Mouse (Mus musculus) midbrain, embryonic 13.5 days (tissue): ENCODE measurements around the gene Gm36028. TPM values are rescaled to one million over a fixed set of nuclear protein-coding genes. Genes with fewer than 3 reads are reported as not detected.

Source experiments
- ATAC-seq: fragments of 200-750 bp; cut with Nextera tagmentation; 2 replicates; pipeline ENCODE4 v1.8.0; 2017; ENCODE audit warnings: mild to moderate bottlenecking, moderate TSS enrichment, moderate library complexity
- H3K27ac ChIP-seq: fragments of 300-500 bp; sonication (generic); 2 replicates; pipeline ENCODE4 v1.5.1; 2015; ENCODE audit warnings: inconsistent platforms, mild to moderate bottlenecking, moderate library complexity
- H3K27me3 ChIP-seq: fragments of 300-500 bp; sonication (generic); 2 replicates; pipeline ENCODE4 v1.6.1; 2015; ENCODE audit warnings: mild to moderate bottlenecking, inconsistent platforms
- H3K36me3 ChIP-seq: fragments of 300-500 bp; sonication (generic); 2 replicates; pipeline ENCODE4 v1.6.1; 2015; ENCODE audit warnings: mild to moderate bottlenecking, inconsistent platforms
- H3K4me1 ChIP-seq: fragments of 300-500 bp; sonication (generic); replicated peaks from 2 replicates; pipeline ENCODE4 v1.6.1; 2015; ENCODE audit warnings: inconsistent platforms
- H3K4me2 ChIP-seq: fragments of 300-500 bp; sonication (generic); replicated peaks from 2 replicates; pipeline ENCODE4 v1.6.1; 2015; ENCODE audit warnings: moderate library complexity, mild to moderate bottlenecking, inconsistent platforms
- H3K4me3 ChIP-seq: fragments of 300-500 bp; sonication (generic); replicated peaks from 2 replicates; pipeline ENCODE4 v1.5.1; 2015; ENCODE audit warnings: mild to moderate bottlenecking, inconsistent platforms
- H3K9ac ChIP-seq: fragments of 300-500 bp; sonication (generic); replicated peaks from 2 replicates; pipeline ENCODE4 v1.6.1; 2015; ENCODE audit warnings: mild to moderate bottlenecking, inconsistent platforms
- H3K9me3 ChIP-seq: fragments of 300-500 bp; sonication (generic); 2 replicates; pipeline ENCODE4 v1.6.1; 2016; ENCODE audit warnings: mild to moderate bottlenecking, inconsistent platforms
- WGBS: fragments of 180-500 bp; shearing (Covaris S2); methylation state at CpG from one replicate; pipeline ENCODE4 v1.1.7; 2015; 5-methylcytosine and 5-hydroxymethylcytosine counted together
- polyA plus RNA-seq: library from polyadenylated mRNA; unstranded; fragments of >200 nt; fragmentation: Nextera tagmentation; extraction: Ambion mirVana; gene quantifications from 2 replicates; pipeline ENCODE4 v1.2.1, GENCODE M21; 2015

The Gm36028 gene
- polyA plus RNA-seq, 1 experiment from 2014 or later = 0.19 TPM

DNA sequence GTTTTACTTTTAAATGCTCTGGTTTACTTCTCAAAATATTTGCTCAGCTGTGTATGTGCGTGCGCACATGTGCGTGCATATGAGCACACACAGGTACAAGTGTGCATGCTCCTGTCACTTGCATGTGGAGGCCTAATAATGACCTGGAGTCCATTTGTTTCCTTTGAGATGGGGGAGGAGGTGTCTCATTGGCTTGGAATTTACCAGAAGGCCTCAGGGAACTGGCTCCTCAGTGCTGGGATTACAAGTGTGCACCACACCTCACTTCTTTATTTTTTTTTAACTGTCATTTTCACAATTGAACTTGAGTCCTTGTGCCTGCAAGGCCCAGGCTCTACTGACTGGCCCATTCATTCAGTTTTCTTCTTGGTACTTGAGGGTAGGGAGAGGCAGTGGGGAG is 16.5 kb upstream of the Gm36028 start:
- WGBS = 98% methylated on average over 3 of the region's 3 CpGs
- Histone ChIP-seq H3K27ac (no peak overlapping the region), H3K27me3 (no peaks in the 10 kb centered on the region), H3K4me1 (peaks cover 15% of the 10 kb centered on the region), H3K4me3 (no peak overlapping the region), H3K9ac (no peak overlapping the region), H3K36me3 (peaks cover 47% of the 10 kb centered on the region), H3K9me3 (no peaks in the 10 kb centered on the region), H3K4me2 (no peak overlapping the region)
- ATAC-seq = no peak

DNA sequence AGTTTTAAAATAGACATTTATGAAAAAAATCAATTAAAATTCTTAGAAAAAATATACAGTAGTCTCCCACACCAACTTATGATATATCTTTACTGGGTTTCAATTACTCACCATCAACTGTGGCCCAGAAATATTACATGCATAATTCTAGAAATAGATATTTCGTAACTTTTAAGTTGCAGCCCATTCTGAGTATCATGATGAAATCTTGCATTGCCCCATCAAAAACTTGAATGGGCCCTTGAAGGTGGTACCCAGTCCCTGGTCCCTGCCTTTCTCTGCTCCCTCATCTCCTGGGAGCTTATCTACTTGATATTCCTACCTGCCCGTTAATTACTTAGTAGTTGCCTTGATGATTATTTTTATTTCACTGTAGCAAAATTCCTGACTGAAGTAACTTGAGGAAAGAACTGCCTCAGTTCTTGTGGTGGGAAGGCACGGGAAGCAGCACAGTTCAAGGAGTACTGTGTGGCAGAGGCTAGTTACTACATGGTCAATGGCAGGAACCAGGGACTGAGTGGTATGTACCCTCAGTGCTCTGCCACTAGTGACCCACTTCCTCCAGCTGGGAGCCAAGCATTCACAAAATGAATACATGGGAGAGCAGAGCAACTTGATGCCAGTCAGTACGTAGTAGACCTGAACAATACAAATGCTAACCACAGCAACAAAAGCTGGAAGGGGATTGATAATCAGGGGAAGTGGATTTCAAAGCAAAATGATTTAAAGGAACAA is 13.7 kb upstream of the Gm36028 start:
- H3K27ac ChIP-seq = no peak overlapping the region
- no peak for ATAC-seq
- WGBS = 83% methylated on average over 4 of the region's 4 CpGs

DNA sequence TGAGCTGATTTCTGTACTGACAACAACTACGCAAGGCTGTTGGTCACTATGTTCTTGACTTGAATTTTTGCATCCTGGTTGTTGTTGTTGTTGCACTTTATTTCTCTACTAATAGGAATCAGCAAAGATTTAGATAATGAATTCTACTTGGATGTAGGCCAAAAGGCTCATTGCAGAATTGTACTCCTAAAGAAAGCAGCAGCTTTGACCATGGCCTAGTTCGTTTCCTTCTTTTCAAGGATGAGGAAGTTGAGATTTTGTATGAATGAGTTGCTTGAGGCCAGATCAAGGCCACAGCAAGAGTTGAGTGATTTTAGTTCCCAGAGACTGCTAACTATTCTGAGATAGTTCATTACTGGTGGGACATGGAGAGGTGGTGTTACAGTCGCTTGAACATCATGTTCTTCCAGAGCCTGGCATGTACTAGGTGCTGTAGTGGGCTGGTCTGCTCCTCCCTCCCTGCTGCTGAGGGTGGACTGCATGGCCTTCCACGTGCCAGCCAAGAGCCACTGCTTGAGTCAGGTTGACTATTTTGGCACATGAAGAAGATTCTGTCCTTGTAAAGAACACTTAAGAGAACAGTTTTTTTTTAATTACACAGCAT is 10.3 kb upstream of the Gm36028 start:
- H3K27me3 ChIP-seq = no peaks in the 10 kb centered on the region

More for the DNA sequence above, 13.7 kb upstream of the Gm36028 start:
- Histone ChIP-seq H3K9ac (no peak overlapping the region), H3K4me2 (no peak overlapping the region), H3K27me3 (no peaks in the 10 kb centered on the region), H3K36me3 (peaks cover 26% of the 10 kb centered on the region), H3K4me1 (peaks cover 35% of the 10 kb centered on the region), H3K4me3 (no peak overlapping the region), H3K9me3 (no peaks in the 10 kb centered on the region)

DNA sequence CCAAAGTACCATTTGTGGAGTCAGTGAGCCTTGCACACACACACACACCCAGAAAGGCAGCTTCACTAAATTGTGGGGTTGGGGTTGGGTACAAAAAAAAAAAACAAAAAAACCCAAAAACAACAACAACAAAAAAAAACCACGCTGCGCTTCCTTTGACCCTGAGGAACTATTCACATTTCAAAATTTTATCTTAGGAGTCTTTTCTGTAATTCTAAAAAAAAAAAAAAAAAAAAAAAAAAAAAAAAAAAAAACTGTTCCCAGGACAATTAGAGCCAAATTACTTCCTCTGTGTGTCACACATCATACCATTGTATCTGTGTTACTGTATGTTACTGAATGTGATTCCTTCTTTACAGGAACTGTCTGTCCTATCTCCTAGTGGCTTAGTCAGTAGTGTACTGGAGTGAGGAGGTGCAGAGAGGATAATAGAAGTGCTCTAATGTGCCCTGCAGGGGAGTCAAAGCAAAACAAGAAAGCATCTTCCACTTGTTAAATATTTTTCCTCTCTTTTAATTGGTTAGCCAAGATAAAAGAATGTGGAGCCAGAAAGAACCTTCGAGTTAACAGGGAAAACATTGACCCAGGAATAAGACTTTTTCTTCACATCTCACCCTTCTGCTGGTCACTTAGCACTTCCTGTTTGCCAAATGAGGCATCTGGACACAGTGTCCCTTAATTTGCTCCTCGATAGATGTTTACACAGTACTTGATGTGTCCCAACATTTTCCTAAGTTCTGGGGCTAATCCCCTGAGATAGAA is 8.7 kb upstream of the Gm36028 start:
- H3K4me3 ChIP-seq = peak overlapping the region; percentile 98
- peak overlapping the region; percentile 100 for H3K27ac ChIP-seq
- H3K9me3 ChIP-seq = no peaks in the 10 kb centered on the region
- no peaks in the 10 kb centered on the region for H3K27me3 ChIP-seq
- H3K4me2 ChIP-seq = peak overlapping the region; percentile 75
- no peak for ATAC-seq
- no peaks in the 10 kb centered on the region; the same call in 1 of the 2 replicates for H3K36me3 ChIP-seq
- H3K4me1 ChIP-seq = peaks cover 33% of the 10 kb centered on the region
- 32% methylated on average over 4 of the region's 4 CpGs for WGBS
- peak overlapping the region; percentile 98 for H3K9ac ChIP-seq

More for the DNA sequence above, 10.3 kb upstream of the Gm36028 start:
- Histone ChIP-seq H3K4me3 (peak overlapping the region; percentile 6; the same call in 1 of the 2 replicates), H3K4me1 (peaks cover 36% of the 10 kb centered on the region), H3K27ac (no peak overlapping the region), H3K36me3 (no peaks in the 10 kb centered on the region; the same call in 1 of the 2 replicates), H3K4me2 (peak overlapping the region; percentile 75), H3K9ac (no peak overlapping the region), H3K9me3 (no peaks in the 10 kb centered on the region)
- 85% methylated on average over 4 of the region's 4 CpGs for WGBS
- no peak for ATAC-seq

DNA sequence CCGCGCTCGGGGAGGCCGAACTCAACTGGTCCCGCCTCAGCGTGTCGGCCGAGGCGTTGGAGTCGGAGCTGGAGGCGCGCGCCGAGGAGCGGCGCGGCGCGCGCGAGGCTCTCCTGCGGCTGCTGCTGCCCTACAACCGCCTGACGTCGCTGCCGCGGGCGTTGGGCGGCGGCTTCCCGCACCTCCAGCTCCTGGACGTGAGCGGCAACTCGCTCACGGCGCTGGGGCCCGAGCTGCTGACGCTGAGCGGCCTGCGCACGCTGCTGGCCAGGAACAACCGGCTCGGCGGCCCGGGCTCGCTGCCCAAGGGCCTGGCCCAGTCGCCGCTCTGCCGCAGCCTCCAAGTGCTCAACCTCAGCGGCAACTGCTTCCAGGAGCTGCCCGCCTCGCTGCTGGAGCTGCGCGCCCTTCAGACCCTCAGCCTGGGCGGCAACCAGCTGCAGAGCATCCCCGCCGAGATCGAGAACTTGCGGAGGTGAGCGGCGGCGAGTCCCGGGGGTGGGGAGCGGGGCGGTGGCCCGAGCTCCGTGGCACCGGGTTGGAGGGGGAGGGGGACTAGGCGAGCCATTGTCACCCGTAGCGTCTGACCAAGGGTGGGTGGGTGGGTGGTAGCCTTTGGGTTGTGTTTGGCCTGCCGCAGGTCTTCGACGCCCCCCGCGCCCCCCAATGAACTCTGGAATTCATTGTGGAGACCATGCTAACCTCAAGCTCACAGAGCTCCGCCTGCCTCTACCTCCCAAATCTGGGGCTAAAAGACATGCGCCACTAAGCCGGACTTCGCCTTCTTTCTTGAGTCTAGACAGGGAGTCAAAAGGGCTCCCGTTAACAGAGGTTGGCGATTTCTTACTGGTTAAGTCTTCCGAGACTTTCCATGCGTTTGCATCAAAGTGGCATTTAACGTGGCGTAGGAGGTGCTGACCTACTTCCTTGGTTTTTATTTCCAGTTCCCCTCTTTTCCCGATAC is 7.8 kb upstream of the Gm36028 start:
- ATAC-seq = peak; percentile 81
- peaks cover 33% of the 10 kb centered on the region for H3K4me1 ChIP-seq
- WGBS = under 1% methylated on average over 72 of the region's 87 CpGs

DNA sequence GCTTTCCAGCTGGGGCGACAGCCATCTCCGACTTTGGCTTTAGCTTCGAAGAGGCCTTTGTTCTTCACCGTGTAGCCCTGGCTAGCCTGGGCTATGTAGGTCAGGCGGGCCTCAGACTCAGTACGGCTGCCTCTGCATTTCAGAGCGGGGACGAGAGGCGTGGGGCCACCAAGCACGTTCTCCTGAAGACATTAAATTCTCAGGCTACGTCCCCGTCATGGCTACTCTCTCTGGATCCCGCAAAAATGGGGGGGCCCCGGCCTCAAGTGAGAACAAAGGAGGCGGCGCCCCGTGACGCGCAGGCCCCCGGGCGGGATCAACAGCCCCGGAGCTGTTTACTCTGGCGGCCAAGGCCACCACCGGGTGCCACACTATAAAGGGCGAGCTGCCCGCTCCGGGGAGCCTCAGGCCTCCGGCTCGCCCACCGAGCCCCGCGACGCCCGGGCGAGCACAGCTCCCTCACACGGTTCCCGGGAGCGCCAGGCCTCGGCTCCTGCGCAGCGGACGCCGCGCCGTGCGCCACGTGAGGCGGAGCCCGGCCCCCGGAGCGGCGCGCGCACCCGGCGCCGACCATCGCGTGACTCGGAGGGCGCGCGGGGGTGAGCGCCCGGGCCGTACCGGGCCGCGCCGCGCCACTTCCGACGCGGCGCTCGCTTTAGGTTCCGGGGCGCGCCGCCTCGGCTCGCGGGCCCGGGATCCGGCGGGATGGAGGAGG is 7.0 kb upstream of the Gm36028 start, which contains the start of gene Lrrc58:
Gene Lrrc58, plus strand, starts transcription at position 599 of the 715 bp plus-strand sequence.
- WGBS = under 1% methylated on average over 85 of the region's 86 CpGs
- H3K9ac ChIP-seq = peak within 1 kb of the TSS; percentile 98
- peak; percentile 96 for ATAC-seq
- H3K4me3 ChIP-seq = peak within 1 kb of the TSS; percentile 98
- peak within 1 kb of the TSS; percentile 100 for H3K27ac ChIP-seq
- peak within 1 kb of the TSS; percentile 75 for H3K4me2 ChIP-seq
- H3K27me3 ChIP-seq = no peaks in the 10 kb centered on the region
- no peaks in the 10 kb centered on the region for H3K9me3 ChIP-seq
- H3K4me1 ChIP-seq = peaks cover 30% of the 10 kb centered on the region
- H3K36me3 ChIP-seq = no peaks in the 10 kb centered on the region; the same call in 1 of the 2 replicates

More for the DNA sequence above, 7.8 kb upstream of the Gm36028 start:
- peak overlapping the region; percentile 98 for H3K9ac ChIP-seq
- H3K27me3 ChIP-seq = no peaks in the 10 kb centered on the region
- no peaks in the 10 kb centered on the region; the same call in 1 of the 2 replicates for H3K36me3 ChIP-seq
- H3K4me2 ChIP-seq = peak overlapping the region; percentile 75
- no peaks in the 10 kb centered on the region for H3K9me3 ChIP-seq
- peak overlapping the region; percentile 98 for H3K4me3 ChIP-seq
- H3K27ac ChIP-seq = peak overlapping the region; percentile 100

DNA sequence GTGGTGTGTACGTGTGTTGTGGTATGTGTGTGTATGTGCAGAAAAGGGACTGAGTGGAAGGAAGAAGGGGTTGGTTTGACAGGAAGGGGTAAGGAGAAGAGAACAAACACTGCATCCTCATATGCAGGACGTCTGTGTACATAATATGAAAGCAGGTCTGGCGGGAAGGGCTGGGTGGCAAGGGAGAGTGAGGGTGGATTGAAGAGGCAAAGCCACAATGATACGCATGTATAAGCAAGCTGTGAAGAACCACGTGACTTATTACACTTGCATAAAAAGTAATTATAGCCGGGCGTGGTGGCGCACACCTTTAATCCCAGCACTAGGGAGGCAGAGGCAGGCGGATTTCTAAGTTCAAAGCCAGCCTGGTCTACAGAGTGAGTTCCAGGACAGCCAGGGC is 4.9 kb upstream of the Gm36028 start:
- no peak for ATAC-seq
- H3K27me3 ChIP-seq = no peaks in the 10 kb centered on the region
- WGBS = 79% methylated on average over 9 of the region's 9 CpGs

DNA sequence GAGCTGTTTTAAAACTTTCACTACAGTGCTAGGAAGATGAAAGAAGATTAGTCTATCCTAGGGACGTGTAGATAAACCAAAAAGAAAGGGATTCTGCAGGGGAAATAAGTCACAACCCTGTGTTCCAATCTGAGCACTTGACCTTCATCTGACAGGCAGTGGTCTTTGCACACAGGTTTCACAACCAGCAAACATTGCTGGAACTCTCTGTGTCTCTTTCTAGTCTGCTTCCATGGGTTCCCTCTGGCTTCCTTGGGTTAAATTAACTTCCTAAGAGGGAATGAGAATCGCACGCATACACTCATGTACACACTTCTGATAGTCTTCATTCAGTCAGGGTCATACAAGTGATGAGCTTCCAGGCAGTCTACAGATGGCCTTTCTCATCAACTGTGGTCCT is 2.9 kb upstream of the Gm36028 start:
- Histone ChIP-seq H3K27ac (no peak overlapping the region), H3K4me1 (0 out of 2 replicates have a peak, but pooled peaks cover 5% of the 10 kb centered on the region), H3K9ac (no peak overlapping the region), H3K36me3 (no peaks in the 10 kb centered on the region), H3K9me3 (no peaks in the 10 kb centered on the region), H3K4me3 (no peak overlapping the region), H3K4me2 (no peak overlapping the region), H3K27me3 (no peaks in the 10 kb centered on the region)
- ATAC-seq = no peak
- WGBS = 80% methylated on average over 3 of the region's 3 CpGs

More for the DNA sequence above, 4.9 kb upstream of the Gm36028 start:
- Histone ChIP-seq H3K4me1 (peaks cover 18% of the 10 kb centered on the region), H3K4me3 (no peak overlapping the region), H3K27ac (no peak overlapping the region), H3K9ac (no peak overlapping the region), H3K36me3 (no peaks in the 10 kb centered on the region), H3K9me3 (no peaks in the 10 kb centered on the region), H3K4me2 (no peak overlapping the region)

DNA sequence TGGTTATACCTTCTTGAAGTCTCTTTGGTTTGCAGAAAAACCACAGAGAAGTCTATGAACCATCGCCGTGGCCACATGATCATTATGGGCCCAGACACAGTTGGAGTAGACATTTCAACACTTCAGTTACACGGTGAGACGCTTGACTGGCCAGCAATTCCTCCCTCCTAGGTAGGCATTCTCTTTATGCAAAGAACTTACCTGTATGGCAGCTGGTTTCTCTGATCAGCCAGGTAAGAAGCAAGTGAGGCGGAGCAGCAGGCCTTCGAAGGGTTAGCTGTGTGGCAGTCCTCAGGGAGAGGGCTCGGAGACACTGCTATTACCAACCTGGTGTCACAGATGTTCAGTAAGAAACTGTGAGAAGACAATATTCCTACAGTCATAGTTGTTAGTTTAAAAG is 733 bp downstream of the Gm36028 start:
- Histone ChIP-seq H3K27me3 (no peaks in the 10 kb centered on the region), H3K9ac (no peak overlapping the region), H3K4me3 (no peak overlapping the region), H3K4me2 (no peak overlapping the region), H3K9me3 (no peaks in the 10 kb centered on the region), H3K4me1 (no peaks in the 10 kb centered on the region), H3K36me3 (no peaks in the 10 kb centered on the region), H3K27ac (no peak overlapping the region)
- WGBS = 83% methylated on average over 7 of the region's 7 CpGs
- ATAC-seq = no peak

DNA sequence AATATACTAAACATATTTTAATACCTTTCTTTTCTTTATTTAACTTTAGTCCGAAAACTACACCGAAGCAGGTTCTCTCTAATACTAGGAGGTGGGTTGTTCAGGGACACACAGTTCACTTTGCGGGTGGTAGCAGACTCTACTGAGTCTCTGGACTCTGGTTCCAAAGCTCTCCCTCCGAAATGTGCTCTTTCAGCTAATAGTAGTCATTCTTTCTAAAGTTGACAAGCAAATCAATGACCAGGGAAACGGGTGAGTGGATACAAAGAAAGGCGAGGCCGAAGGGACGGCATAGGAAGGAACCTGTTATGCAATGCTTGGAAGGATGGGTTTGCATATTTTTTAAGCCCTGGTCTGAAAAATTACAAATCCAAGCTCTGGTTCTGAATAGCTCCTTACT is 3.5 kb downstream of the Gm36028 start:
- Histone ChIP-seq H3K27me3 (no peaks in the 10 kb centered on the region), H3K4me2 (no peak overlapping the region), H3K36me3 (no peaks in the 10 kb centered on the region), H3K9me3 (no peaks in the 10 kb centered on the region), H3K4me3 (no peak overlapping the region), H3K9ac (no peak overlapping the region), H3K27ac (no peak overlapping the region), H3K4me1 (no peaks in the 10 kb centered on the region)
- 64% methylated on average over 8 of the region's 8 CpGs for WGBS
- ATAC-seq = no peak

DNA sequence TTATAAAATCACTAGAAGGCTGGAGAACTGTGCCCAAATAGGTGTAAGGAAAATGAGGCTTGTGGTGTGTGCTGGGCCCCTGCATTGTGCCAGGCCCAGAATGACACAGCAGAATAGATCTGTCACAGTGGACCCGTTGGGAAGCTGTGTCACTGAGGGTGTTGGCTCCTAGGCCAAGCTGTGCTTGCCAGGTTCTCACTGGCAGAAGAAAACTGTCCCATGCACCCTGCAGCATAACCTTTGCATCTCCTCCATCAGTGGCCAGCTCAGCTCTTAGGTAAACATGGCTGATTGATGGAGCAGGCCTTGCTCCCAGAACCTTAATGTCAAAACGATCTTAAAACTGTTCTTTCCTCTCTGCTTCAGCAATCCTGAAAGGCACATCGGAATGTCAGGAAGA is 4.6 kb downstream of the Gm36028 start:
- no peak for ATAC-seq
- WGBS = 71% methylated on average over 3 of the region's 3 CpGs
- no peak overlapping the region for H3K4me2 ChIP-seq
- H3K27ac ChIP-seq = no peak overlapping the region
- no peak overlapping the region for H3K9ac ChIP-seq
- H3K4me3 ChIP-seq = no peak overlapping the region
- H3K9me3 ChIP-seq = no peaks in the 10 kb centered on the region
- H3K4me1 ChIP-seq = no peaks in the 10 kb centered on the region
- no peaks in the 10 kb centered on the region for H3K27me3 ChIP-seq
- no peaks in the 10 kb centered on the region for H3K36me3 ChIP-seq
